7 mouse cellular contexts compared by ENCODE assay signal in the genomic region with DNA sequence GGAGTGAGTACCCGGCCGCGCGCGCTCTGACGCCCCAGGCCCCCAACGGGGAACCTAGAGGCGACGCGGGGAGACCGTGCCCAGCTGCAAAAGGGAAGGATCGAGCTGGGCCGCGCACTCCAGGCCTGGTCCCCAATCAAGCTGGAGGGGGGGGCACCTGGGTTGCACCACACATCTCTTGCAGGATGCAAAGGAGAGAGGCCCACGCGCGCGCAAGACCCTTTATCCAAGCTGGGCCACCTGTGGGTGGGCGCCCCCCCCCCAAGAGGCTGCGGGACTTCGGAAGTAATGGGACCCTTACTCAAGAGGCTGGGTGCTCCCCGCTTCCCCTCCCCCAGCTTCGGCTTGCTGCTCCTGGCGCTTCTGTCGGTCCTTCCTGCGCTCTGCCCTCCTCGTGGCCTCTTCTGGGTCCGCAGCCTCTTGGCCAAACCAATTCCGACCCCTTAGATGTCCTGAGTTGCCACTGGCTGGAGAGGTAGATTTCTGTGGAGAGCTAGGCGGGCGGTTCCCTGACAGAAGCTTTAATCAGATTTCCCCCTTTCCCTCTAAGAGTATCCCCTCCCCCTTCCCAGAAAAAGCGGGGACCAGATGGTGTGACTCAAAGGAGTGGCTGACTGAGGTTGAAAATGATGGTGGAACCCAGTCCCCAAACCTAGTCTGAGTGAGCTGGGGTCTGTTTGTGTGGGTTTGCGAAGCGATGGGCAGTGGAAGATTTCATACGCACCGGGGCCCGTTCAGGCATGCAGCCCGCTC. TPM values are rescaled to one million over a fixed set of nuclear protein-coding genes. Genes with fewer than 3 reads are reported as not detected.
DNase-seq lines count a peak whose midpoint lies in the region; ATAC-seq lines count a peak whose summit lies in the region.

No protein-coding gene starts in this region.

- H3K4me3 ChIP-seq in heart, embryonic 13.5 days: peak overlapping the region; percentile 92
- H3K4me3 ChIP-seq in midbrain, embryonic 15.5 days: peak overlapping the region; percentile 92

- H3K36me3 ChIP-seq in heart, embryonic 13.5 days: no peaks in the 10 kb centered on the region
- H3K36me3 ChIP-seq in midbrain, embryonic 15.5 days (replicated peaks): no peaks in the 10 kb centered on the region

- peak overlapping the region; percentile 96 for H3K4me2 ChIP-seq in heart, embryonic 13.5 days
- peak overlapping the region; percentile 88 for H3K4me2 ChIP-seq in midbrain, embryonic 15.5 days

- peak; percentile 45 for DNase-seq in thymus, postnatal 10 days (ENCODE audit: low spot score in 2 of 2)
- no peak for DNase-seq in thymus, postnatal 0 days (ENCODE audit: low spot score)
- peak; percentile 67 to 71 for DNase-seq in cerebellum, postnatal 10 days
- peak; percentile 52 to 68 for DNase-seq in layer of hippocampus, postnatal 14 days (ENCODE audit: low spot score in 2 of 2)
- no peak for DNase-seq in adrenal gland, postnatal 10 days

- peak overlapping the region; percentile 86 for H3K27ac ChIP-seq in heart, embryonic 13.5 days (replicated peaks)
- H3K27ac ChIP-seq in midbrain, embryonic 15.5 days: peak overlapping the region; percentile 92

- 2% methylated on average over 38 of the region's 38 CpGs for WGBS in heart, embryonic 13.5 days
- under 1% methylated on average over 37 of the region's 38 CpGs for WGBS in midbrain, embryonic 15.5 days

- peaks cover 22% of the 10 kb centered on the region for H3K4me1 ChIP-seq in heart, embryonic 13.5 days
- peaks cover 45% of the 10 kb centered on the region for H3K4me1 ChIP-seq in midbrain, embryonic 15.5 days

- peak overlapping the region; percentile 96 for H3K9ac ChIP-seq in heart, embryonic 13.5 days
- H3K9ac ChIP-seq in midbrain, embryonic 15.5 days: peak overlapping the region; percentile 94

- no peak for ATAC-seq in heart, embryonic 13.5 days (ENCODE audit: extremely low read depth, insufficient number of reproducible peaks, low FRiP score, low TSS enrichment)
- ATAC-seq in midbrain, embryonic 15.5 days (replicated peaks): peak; percentile 25

- peaks cover 4% of the 10 kb centered on the region; the same call in 1 of the 2 replicates for H3K27me3 ChIP-seq in heart, embryonic 13.5 days (replicated peaks)
- H3K27me3 ChIP-seq in midbrain, embryonic 15.5 days (replicated peaks): no peaks in the 10 kb centered on the region

- H3K9me3 ChIP-seq in heart, embryonic 13.5 days: no peaks in the 10 kb centered on the region
- no peaks in the 10 kb centered on the region for H3K9me3 ChIP-seq in midbrain, embryonic 15.5 days

RNA-seq across cellular contexts. Expression of gene Palm, which starts 0.5 kb away (rescaled TPM):
- polyA plus RNA-seq in thymus, postnatal 0 days (2015; fragmentation: Nextera tagmentation; extraction: Ambion mirVana): 50.5 and 51.3 TPM in 2 replicates
- 67.1 and 69.3 TPM in 2 replicates for polyA plus RNA-seq in heart, embryonic 13.5 days (2015; fragmentation: Nextera tagmentation; extraction: Ambion mirVana)
- 100 to 1,000 TPM; 356 to 379 TPM for total RNA-seq in layer of hippocampus, postnatal 14 days (2021)
- polyA plus RNA-seq in midbrain, embryonic 15.5 days (2015; fragmentation: Nextera tagmentation; extraction: Ambion mirVana): 337 and 348 TPM in 2 replicates
- 10 to 100 TPM; 69.6 to 80.2 TPM for total RNA-seq in adrenal gland, postnatal 10 days (2021)

RNA-seq across cellular contexts. Expression of gene Prss57, which starts 3.2 kb away (rescaled TPM):
- 31.6 and 32.5 TPM in 2 replicates for polyA plus RNA-seq in thymus, postnatal 0 days (2015; fragmentation: Nextera tagmentation; extraction: Ambion mirVana)
- polyA plus RNA-seq in heart, embryonic 13.5 days (2015; fragmentation: Nextera tagmentation; extraction: Ambion mirVana): 0.51 TPM in 1 of 2 replicates, not detected in the other
- under 1 TPM in 1 of 2 experiments, not detected in 1; 0.16 TPM for total RNA-seq in layer of hippocampus, postnatal 14 days (2021)
- polyA plus RNA-seq in midbrain, embryonic 15.5 days (2015; fragmentation: Nextera tagmentation; extraction: Ambion mirVana): 0.17 TPM in 1 of 2 replicates, not detected in the other
- under 1 TPM; 0.09 to 0.21 TPM for total RNA-seq in adrenal gland, postnatal 10 days (2021)

RNA-seq across cellular contexts. Expression of gene Fstl3, which starts 16.8 kb away (rescaled TPM):
- polyA plus RNA-seq in thymus, postnatal 0 days (2015; fragmentation: Nextera tagmentation; extraction: Ambion mirVana): 5.4 and 6.0 TPM in 2 replicates
- polyA plus RNA-seq in heart, embryonic 13.5 days (2015; fragmentation: Nextera tagmentation; extraction: Ambion mirVana): 23.8 and 27.3 TPM in 2 replicates
- total RNA-seq in layer of hippocampus, postnatal 14 days (2021): 1 to 10 TPM; 1.2 to 2.4 TPM
- polyA plus RNA-seq in midbrain, embryonic 15.5 days (2015; fragmentation: Nextera tagmentation; extraction: Ambion mirVana): 1.9 and 2.0 TPM in 2 replicates
- total RNA-seq in adrenal gland, postnatal 10 days (2021): 1 to 10 TPM; 5.5 to 5.7 TPM

RNA-seq across cellular contexts. Expression of gene Misp, which starts 26.9 kb away (rescaled TPM):
- polyA plus RNA-seq in thymus, postnatal 0 days (2015; fragmentation: Nextera tagmentation; extraction: Ambion mirVana): 7.5 and 10.5 TPM in 2 replicates
- 1.2 and 1.4 TPM in 2 replicates for polyA plus RNA-seq in heart, embryonic 13.5 days (2015; fragmentation: Nextera tagmentation; extraction: Ambion mirVana)
- total RNA-seq in layer of hippocampus, postnatal 14 days (2021): under 1 TPM; 0.26 to 0.53 TPM
- polyA plus RNA-seq in midbrain, embryonic 15.5 days (2015; fragmentation: Nextera tagmentation; extraction: Ambion mirVana): 0.23 and 0.85 TPM in 2 replicates
- total RNA-seq in adrenal gland, postnatal 10 days (2021): under 1 TPM in 1 of 2 experiments, not detected in 1; 0.27 TPM

RNA-seq across cellular contexts. Expression of gene Rnf126, which starts 27.2 kb away (rescaled TPM):
- polyA plus RNA-seq in thymus, postnatal 0 days (2015; fragmentation: Nextera tagmentation; extraction: Ambion mirVana): 74.1 and 80.0 TPM in 2 replicates
- polyA plus RNA-seq in heart, embryonic 13.5 days (2015; fragmentation: Nextera tagmentation; extraction: Ambion mirVana): 61.4 and 66.3 TPM in 2 replicates
- 10 to 100 TPM; 86.1 to 90.5 TPM for total RNA-seq in layer of hippocampus, postnatal 14 days (2021)
- 109 and 117 TPM in 2 replicates for polyA plus RNA-seq in midbrain, embryonic 15.5 days (2015; fragmentation: Nextera tagmentation; extraction: Ambion mirVana)
- total RNA-seq in adrenal gland, postnatal 10 days (2021): 10 to 100 TPM; 50.8 to 55.1 TPM

Comparison
In these comparisons a context has a peak if more than half of its experiments do, and no peak if none do; other contexts are left out.
1. DNase-seq: peak in thymus, postnatal 10 days (2 of 2), cerebellum, postnatal 10 days (2 of 2) and layer of hippocampus, postnatal 14 days (2 of 2); none in thymus, postnatal 0 days (single experiment) and adrenal gland, postnatal 10 days (single experiment).
2. RNA of gene Prss57, which starts 3.2 kb away (polyA plus RNA-seq): 31.6 to 32.5 TPM in thymus, postnatal 0 days; 0.51 TPM in heart, embryonic 13.5 days and 0.17 TPM in midbrain, embryonic 15.5 days; every median in the first group is over 10 times any median in the second.